Mouse (Mus musculus) MEL (cell line): Measurements from ENCODE around the gene Gemin5. TPM values are rescaled to one million over a fixed set of nuclear protein-coding genes. Genes with fewer than 3 reads are reported as not detected.
A peak's percentile ranks its signal among the peaks of the same experiment; 100 is the strongest.

Experiments
- DNase-seq: peaks from one replicate; pipeline ENCODE4 v3.0.0; 2011; ENCODE audit warnings: low read depth, low spot score
- H3K27ac ChIP-seq: 2 replicates; pipeline ENCODE4 v1.5.1; 2012; ENCODE audit warnings: low read depth, mild to moderate bottlenecking, control low read depth, low read length, moderate library complexity; ENCODE audit not compliant: control insufficient read depth
- H3K27me3 ChIP-seq, 2 experiments: fragments of 150-350 bp in 1 of 2; sonication (generic) in 1 of 2; 2 replicates each; pipeline ENCODE4 v1.6.1; 2012; ENCODE audit warnings: low read length in 2 of 2, mild to moderate bottlenecking in 2 of 2, improper control_type of control experiment in 1 of 2, moderate library complexity in 1 of 2; ENCODE audit not compliant: insufficient read depth in 2 of 2, control insufficient read depth in 1 of 2
- H3K36me3 ChIP-seq, 2 experiments: 2 replicates each; pipeline ENCODE4 v1.6.1; 2012 to 2014; ENCODE audit warnings: low read length in 2 of 2, improper control_type of control experiment in 1 of 2, inconsistent platforms in 1 of 2, mild to moderate bottlenecking in 1 of 2; ENCODE audit not compliant: insufficient read depth in 2 of 2, control insufficient read depth in 1 of 2
- H3K4me1 ChIP-seq, 2 experiments: fragments of 150-350 bp in 1 of 2; sonication (generic) in 1 of 2; 2 replicates each; pipeline ENCODE4 v1.6.1; 2012; ENCODE audit warnings: low read length in 2 of 2, improper control_type of control experiment in 1 of 2, mild to moderate bottlenecking in 1 of 2; ENCODE audit not compliant: insufficient read depth in 2 of 2, control insufficient read depth in 1 of 2
- H3K4me3 ChIP-seq, 2 experiments: fragments of 150-350 bp in 1 of 2; sonication (generic) in 1 of 2; 2 replicates each; pipeline ENCODE4 v1.5.1; 2012; ENCODE audit warnings: low read depth in 2 of 2, low read length in 2 of 2, mild to moderate bottlenecking in 2 of 2, moderate library complexity in 2 of 2, control low read depth in 1 of 2, improper control_type of control experiment in 1 of 2; ENCODE audit not compliant: control insufficient read depth in 1 of 2, insufficient read depth in 1 of 2
- H3K79me2 ChIP-seq: 2 replicates; pipeline ENCODE4 v1.6.1; 2012; ENCODE audit warnings: mild to moderate bottlenecking, low read length, moderate library complexity; ENCODE audit not compliant: control insufficient read depth, poor library complexity, insufficient read depth
- H3K9ac ChIP-seq: 2 replicates; pipeline ENCODE4 v1.6.1; 2012; ENCODE audit warnings: low read depth, mild to moderate bottlenecking, control low read depth, low read length, moderate library complexity; ENCODE audit not compliant: control insufficient read depth, poor library complexity, severe bottlenecking
- H3K9me3 ChIP-seq: fragments of 150-350 bp; sonication (generic); replicated peaks from 2 replicates; pipeline ENCODE4 v1.6.1; 2012; ENCODE audit warnings: mild to moderate bottlenecking, low read length, improper control_type of control experiment, moderate library complexity; ENCODE audit not compliant: insufficient read depth
- BHLHE40 ChIP-seq: IDR thresholded peaks from 2 replicates; pipeline ENCODE4 v1.6.1; 2012; ENCODE audit warnings: low read depth, mild to moderate bottlenecking, inconsistent platforms, low read length, improper control_type of control experiment, borderline replicate concordance
- CHD1 ChIP-seq: IDR thresholded peaks from 2 replicates; pipeline ENCODE4 v1.6.1; 2012; ENCODE audit warnings: low read depth, mild to moderate bottlenecking, inconsistent platforms, low read length, improper control_type of control experiment
- CHD2 ChIP-seq: IDR thresholded peaks from 2 replicates; pipeline ENCODE4 v1.6.1; 2011; ENCODE audit warnings: low read length, improper control_type of control experiment
- CTCF ChIP-seq, 3 experiments: IDR thresholded peaks in 2 of 3; conservative IDR thresholded peaks in 1 of 3; 2 replicates each; pipeline ENCODE4 v1.5.1; 2011 to 2012; ENCODE audit warnings: low read length in 3 of 3, low read depth in 2 of 3, mild to moderate bottlenecking in 2 of 3, improper control_type of control experiment in 1 of 3, inconsistent platforms in 1 of 3, mixed read lengths in 1 of 3, moderate library complexity in 1 of 3; ENCODE audit not compliant: control insufficient read depth in 1 of 3, insufficient read depth in 1 of 3, poor library complexity in 1 of 3, severe bottlenecking in 1 of 3
- E2F4 ChIP-seq: IDR thresholded peaks from 2 replicates; pipeline ENCODE4 v1.6.1; 2011; ENCODE audit warnings: low read depth, low read length, improper control_type of control experiment, borderline replicate concordance
- EP300 ChIP-seq, 2 experiments: IDR thresholded peaks; 2 replicates each; pipeline ENCODE4 v1.6.1; 2011; ENCODE audit warnings: improper control_type of control experiment in 2 of 2, low read length in 2 of 2, low read depth in 1 of 2, mild to moderate bottlenecking in 1 of 2
- GABPA ChIP-seq: IDR thresholded peaks from 2 replicates; pipeline ENCODE4 v1.6.1; 2012; ENCODE audit warnings: low read depth, mild to moderate bottlenecking, inconsistent platforms, low read length, improper control_type of control experiment, moderate library complexity
- GATA1 ChIP-seq: IDR thresholded peaks from 2 replicates; pipeline ENCODE4 v1.6.1; 2011; ENCODE audit warnings: low read depth, low read length, improper control_type of control experiment
- HCFC1 ChIP-seq: IDR thresholded peaks from 2 replicates; pipeline ENCODE4 v1.6.1; 2012; ENCODE audit warnings: low read depth, mild to moderate bottlenecking, inconsistent platforms, low read length, improper control_type of control experiment, moderate library complexity
- JUND ChIP-seq: IDR thresholded peaks from 2 replicates; pipeline ENCODE4 v1.6.1; 2011; ENCODE audit warnings: low read depth, mild to moderate bottlenecking, improper control_type of control experiment, low read length
- MAX ChIP-seq: IDR thresholded peaks from 2 replicates; pipeline ENCODE4 v1.6.1; 2011; ENCODE audit warnings: low read length, improper control_type of control experiment
- MYC ChIP-seq: IDR thresholded peaks from 2 replicates; pipeline ENCODE4 v1.6.1; 2011; ENCODE audit warnings: low read depth, mild to moderate bottlenecking, low read length, improper control_type of control experiment, moderate library complexity
- NRF1 ChIP-seq: IDR thresholded peaks from 2 replicates; pipeline ENCODE4 v1.6.1; 2014; ENCODE audit warnings: low read depth, mild to moderate bottlenecking, inconsistent platforms, low read length, improper control_type of control experiment, moderate library complexity; ENCODE audit not compliant: poor library complexity, insufficient read depth, severe bottlenecking
- POLR2A ChIP-seq, 2 experiments: IDR thresholded peaks; 2 replicates each; pipeline ENCODE4 v1.6.1; 2011 to 2012; ENCODE audit warnings: low read length in 2 of 2, mild to moderate bottlenecking in 2 of 2, control low read depth in 1 of 2, improper control_type of control experiment in 1 of 2, low read depth in 1 of 2, moderate library complexity in 1 of 2; ENCODE audit not compliant: control insufficient read depth in 1 of 2, insufficient read depth in 1 of 2, poor library complexity in 1 of 2
- RAD21 ChIP-seq: IDR thresholded peaks from 2 replicates; pipeline ENCODE4 v1.6.1; 2011; ENCODE audit warnings: mild to moderate bottlenecking, low read depth, low read length, improper control_type of control experiment
- SIN3A ChIP-seq: IDR thresholded peaks from 2 replicates; pipeline ENCODE4 v1.6.1; 2012; ENCODE audit warnings: low read length, improper control_type of control experiment, inconsistent platforms
- SMC3 ChIP-seq: IDR thresholded peaks from 2 replicates; pipeline ENCODE4 v1.6.1; 2011; ENCODE audit warnings: low read depth, low read length, improper control_type of control experiment
- TBP ChIP-seq: IDR thresholded peaks from 2 replicates; pipeline ENCODE4 v1.8.0; 2011; ENCODE audit warnings: low read depth, low read length, improper control_type of control experiment
- TCF12 ChIP-seq: IDR thresholded peaks from 2 replicates; pipeline ENCODE4 v1.6.1; 2014; ENCODE audit warnings: low read depth, mild to moderate bottlenecking, inconsistent platforms, low read length, improper control_type of control experiment, moderate library complexity
- UBTF ChIP-seq: IDR thresholded peaks from 2 replicates; pipeline ENCODE4 v1.6.1; 2012; ENCODE audit warnings: low read depth, mild to moderate bottlenecking, inconsistent platforms, low read length, improper control_type of control experiment, moderate library complexity, borderline replicate concordance; ENCODE audit not compliant: insufficient read depth
- USF1 ChIP-seq: IDR thresholded peaks from 2 replicates; pipeline ENCODE4 v1.6.1; 2014; ENCODE audit warnings: low read depth, mild to moderate bottlenecking, inconsistent platforms, low read length, improper control_type of control experiment, moderate library complexity
- USF2 ChIP-seq, 2 experiments: IDR thresholded peaks; 2 replicates each; pipeline ENCODE4 v1.6.1; 2011 to 2012; ENCODE audit warnings: improper control_type of control experiment in 2 of 2, low read length in 2 of 2, borderline replicate concordance in 1 of 2, inconsistent platforms in 1 of 2, low read depth in 1 of 2, mild to moderate bottlenecking in 1 of 2; ENCODE audit not compliant: insufficient read depth in 1 of 2
- polyA plus RNA-seq, 2 experiments: library from polyadenylated mRNA; stranded (reverse) in 1 of 2; unstranded in 1 of 2; fragments of >175 nt in 1 of 2; fragments of >200 nt in 1 of 2; gene quantifications; 2 replicates each; pipeline versions ENCODE4 v1.2.1 to v1.2.4; 2012; ENCODE audit warnings: low replicate concordance in 2 of 2, low read depth in 1 of 2; ENCODE audit not compliant: insufficient read length in 2 of 2, insufficient read depth in 1 of 2, missing spikeins in 1 of 2
- total RNA-seq: library from RNA; depleted of rRNA; stranded (reverse); fragments of 300-350 nt; gene quantifications from 2 replicates; pipeline ENCODE4 v1.2.3, GENCODE M21; 2012

Gemin5 gene
- total and polyA plus RNA-seq, 3 experiments = 46.5 to 71.9 (median 52.5) TPM

DNA sequence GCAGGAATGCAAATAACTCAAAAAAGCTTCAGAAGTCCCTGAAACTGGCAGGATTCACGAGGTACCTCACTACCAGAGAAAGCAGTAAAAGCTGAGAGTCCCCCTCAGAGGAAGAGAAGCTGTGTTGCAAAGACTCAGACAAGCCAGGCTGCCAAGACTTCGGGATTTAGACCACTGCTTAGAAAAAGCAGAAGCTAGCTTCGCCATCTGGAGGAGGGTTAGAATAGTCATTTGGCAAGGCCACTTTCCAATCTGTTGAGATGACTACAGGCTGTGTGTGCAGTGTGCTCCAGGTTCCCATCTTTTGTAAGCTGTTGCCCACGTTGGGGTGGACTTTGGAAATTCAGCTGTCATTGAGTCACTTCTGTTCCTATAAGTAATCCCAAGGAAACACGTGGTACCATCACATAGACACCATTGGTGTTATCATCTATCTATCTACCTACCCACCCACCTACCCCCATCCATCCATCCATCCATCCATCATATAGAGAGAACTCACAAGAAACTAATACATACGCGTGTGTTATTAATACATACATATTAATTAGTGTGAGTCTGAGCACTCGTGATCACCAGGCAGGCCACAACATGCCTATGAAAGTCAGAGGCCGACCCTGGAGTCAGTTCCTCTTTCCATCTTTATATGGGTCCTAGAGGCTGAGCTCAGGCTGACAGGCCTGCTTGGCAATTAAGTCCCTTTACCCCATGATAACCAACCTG, 24.5 kb downstream of the Gemin5 start:
- peak; percentile 40 for DNase-seq
- Histone ChIP-seq H3K4me1 (no peaks in the 10 kb centered on the region), H3K79me2 (no peaks in the 10 kb centered on the region), H3K9ac (no peak overlapping the region), H3K9me3 (no peaks in the 10 kb centered on the region), H3K27ac (no peak overlapping the region), H3K36me3 (peaks cover 0 to 18% of the 10 kb centered on the region in 2 experiments; a peak in 2 of 4 replicates)
- TF ChIP-seq POLR2A (IDR thresholded peaks at IDR 0.05; ENCODE audit: control insufficient read depth in 1 of 2, insufficient read depth in 1 of 2, low read depth in 1 of 2, low read length in 2 of 2, poor library complexity in 1 of 2) = no peak
- TF ChIP-seq, all 39 proteins: peak for 0
- no peaks in the 10 kb centered on the region for H3K27me3 ChIP-seq
- H3K4me3 ChIP-seq = no peak overlapping the region

DNA sequence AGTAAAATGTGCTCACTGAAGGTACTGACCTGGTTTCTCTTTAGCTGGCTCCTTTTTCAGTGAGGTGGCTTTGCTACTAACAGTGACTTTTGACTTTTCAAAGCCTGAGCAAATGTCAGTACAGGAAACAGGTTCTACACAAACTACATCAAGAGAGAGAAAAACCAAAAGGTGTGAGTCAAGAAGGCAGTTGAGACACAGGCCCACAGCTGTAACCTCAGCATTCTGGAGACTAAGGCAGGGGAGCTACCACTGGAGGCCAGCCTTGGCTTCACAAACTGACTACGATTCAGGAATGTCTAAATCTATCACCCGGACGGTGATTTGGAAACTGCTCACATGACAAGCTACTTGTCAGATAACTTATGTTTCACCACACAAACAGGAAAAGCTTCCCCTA, 28.9 kb downstream of the Gemin5 start:
- Histone ChIP-seq H3K27ac (no peak overlapping the region), H3K4me1 (no peaks in the 10 kb centered on the region), H3K9me3 (no peaks in the 10 kb centered on the region), H3K36me3 (peaks cover 0 to 25% of the 10 kb centered on the region in 2 experiments; a peak in 2 of 4 replicates), H3K4me3 (no peak overlapping the region), H3K27me3 (no peaks in the 10 kb centered on the region), H3K79me2 (no peaks in the 10 kb centered on the region), H3K9ac (no peak overlapping the region)
- no peak for TF ChIP-seq E2F4
- TF ChIP-seq USF1 = no peak
- TF ChIP-seq SMC3 = no peak
- TF ChIP-seq TCF12 = no peak
- TF ChIP-seq CHD2 = no peak
- TF ChIP-seq TBP = no peak
- TF ChIP-seq NRF1 = no peak
- TF ChIP-seq CTCF (IDR thresholded peaks at IDR 0.05 in 2 of 3, conservative IDR thresholded peaks at IDR 0.05 in 1 of 3; ENCODE audit: control insufficient read depth in 1 of 3, insufficient read depth in 1 of 3, low read depth in 2 of 3, low read length in 3 of 3, poor library complexity in 1 of 3, severe bottlenecking in 1 of 3) = no peak
- no peak for TF ChIP-seq CHD1
- TF ChIP-seq HCFC1 = no peak
- no peak for TF ChIP-seq SIN3A
- no peak for TF ChIP-seq GATA1
- DNase-seq = no peak

DNA sequence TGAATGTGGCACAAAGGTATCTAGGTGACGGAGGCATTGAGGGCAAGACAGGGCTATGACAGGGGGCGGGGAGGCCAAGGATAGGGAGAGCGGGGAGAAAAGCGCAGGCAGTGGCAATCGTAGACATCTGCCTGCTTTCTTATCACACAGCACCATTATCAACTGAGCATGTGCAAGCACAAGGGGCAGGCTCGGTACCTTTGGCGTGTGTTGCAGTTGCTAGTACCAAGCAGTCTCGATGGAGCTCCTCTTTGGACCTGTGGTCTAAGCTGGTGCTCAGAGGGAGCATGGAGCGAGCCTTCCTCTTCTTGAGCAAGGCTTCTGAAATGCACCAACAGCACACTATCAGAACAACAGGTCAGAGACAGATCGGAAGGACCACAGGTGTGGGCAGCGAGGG, 29.5 kb downstream of the Gemin5 start:
- DNase-seq = no peak
- Histone ChIP-seq H3K4me1 (no peaks in the 10 kb centered on the region), H3K27me3 (no peaks in the 10 kb centered on the region), H3K4me3 (no peak overlapping the region), H3K9ac (no peak overlapping the region), H3K79me2 (no peaks in the 10 kb centered on the region), H3K27ac (no peak overlapping the region), H3K9me3 (no peaks in the 10 kb centered on the region), H3K36me3 (peaks cover 0 to 26% of the 10 kb centered on the region in 2 experiments; a peak in 2 of 4 replicates)
- no peak for TF ChIP-seq MYC
- no peak for TF ChIP-seq USF2 (IDR thresholded peaks at IDR 0.05; ENCODE audit: borderline replicate concordance in 1 of 2, insufficient read depth in 1 of 2, low read depth in 1 of 2, low read length in 2 of 2)
- no peak for TF ChIP-seq POLR2A (IDR thresholded peaks at IDR 0.05; ENCODE audit: control insufficient read depth in 1 of 2, insufficient read depth in 1 of 2, low read depth in 1 of 2, low read length in 2 of 2, poor library complexity in 1 of 2)
- no peak for TF ChIP-seq CHD2
- TF ChIP-seq RAD21 = no peak
- TF ChIP-seq TCF12 = no peak
- no peak for TF ChIP-seq SIN3A
- no peak for TF ChIP-seq GABPA
- no peak for TF ChIP-seq HCFC1
- no peak for TF ChIP-seq BHLHE40
- TF ChIP-seq SMC3 = no peak
- no peak for TF ChIP-seq CHD1
- TF ChIP-seq JUND = no peak
- no peak for TF ChIP-seq MAX
- no peak for TF ChIP-seq UBTF
- no peak for TF ChIP-seq EP300 (IDR thresholded peaks at IDR 0.05; ENCODE audit: low read depth in 1 of 2, low read length in 2 of 2)
